Mouse (Mus musculus) kidney, postnatal 0 days (tissue): ENCODE data around the gene Fem1a. TPM values are rescaled to one million over a fixed set of nuclear protein-coding genes. Genes with fewer than 3 reads are reported as not detected.

Source experiments
- ATAC-seq: fragments of 200-750 bp; cut with Nextera tagmentation; replicated peaks from 2 replicates; pipeline ENCODE4 v1.8.0; 2017; ENCODE audit warnings: low read depth, moderate number of reproducible peaks, moderate TSS enrichment, moderate library complexity; ENCODE audit not compliant: low FRiP score
- DNase-seq: peaks from one replicate; pipeline ENCODE4 v3.0.0-alpha.2; 2016; ENCODE audit warnings: low spot score
- H3K27ac ChIP-seq: fragments of 300-500 bp; sonication (generic); 2 replicates; pipeline ENCODE4 v1.5.1; 2014; ENCODE audit warnings: mild to moderate bottlenecking
- H3K27me3 ChIP-seq: fragments of 300-500 bp; sonication (generic); 2 replicates; pipeline ENCODE4 v1.6.1; 2014; ENCODE audit warnings: low read length, mixed read lengths; ENCODE audit not compliant: insufficient read depth
- H3K36me3 ChIP-seq: fragments of 300-500 bp; sonication (generic); 2 replicates; pipeline ENCODE4 v1.6.1; 2014; ENCODE audit warnings: low read length, mixed read lengths; ENCODE audit not compliant: insufficient read depth
- H3K4me1 ChIP-seq: fragments of 300-500 bp; sonication (generic); replicated peaks from 2 replicates; pipeline ENCODE4 v1.6.1; 2014; ENCODE audit warnings: antibody characterized with exemption, low read length, mixed read lengths; ENCODE audit not compliant: insufficient read depth
- H3K4me2 ChIP-seq: fragments of 300-500 bp; sonication (generic); 2 replicates; pipeline ENCODE4 v1.6.1; 2014; ENCODE audit warnings: mild to moderate bottlenecking, low read length, moderate library complexity, mixed read lengths
- H3K4me3 ChIP-seq: fragments of 300-500 bp; sonication (generic); replicated peaks from 2 replicates; pipeline ENCODE4 v1.5.1; 2014; ENCODE audit warnings: low read depth, low read length
- H3K9ac ChIP-seq: fragments of 300-500 bp; sonication (generic); 2 replicates; pipeline ENCODE4 v1.6.1; 2014; ENCODE audit warnings: low read depth, low read length
- H3K9me3 ChIP-seq: fragments of 300-500 bp; sonication (generic); replicated peaks from 2 replicates; pipeline ENCODE4 v1.6.1; 2016; ENCODE audit warnings: low read length, inconsistent platforms, mixed read lengths
- CTCF ChIP-seq: IDR thresholded peaks from 2 replicates; pipeline ENCODE4 v1.5.1; 2016; ENCODE audit warnings: antibody characterized with exemption, low read depth, mild to moderate bottlenecking, moderate library complexity
- WGBS: fragments of 180-500 bp; shearing (Covaris S2); extraction: QIAGEN DNeasy Blood & Tissue Kit; methylation state at CpG from one replicate; pipeline ENCODE4 v1.1.7; 2014; 5-methylcytosine and 5-hydroxymethylcytosine counted together
- polyA plus RNA-seq: library from polyadenylated mRNA; unstranded; fragments of >200 nt; fragmentation: Nextera tagmentation; extraction: Ambion mirVana; gene quantifications from 2 replicates; pipeline ENCODE4 v1.2.1, GENCODE M21; 2015

The Fem1a gene
- polyA plus RNA-seq = 11.7 TPM in 2 replicates

DNA sequence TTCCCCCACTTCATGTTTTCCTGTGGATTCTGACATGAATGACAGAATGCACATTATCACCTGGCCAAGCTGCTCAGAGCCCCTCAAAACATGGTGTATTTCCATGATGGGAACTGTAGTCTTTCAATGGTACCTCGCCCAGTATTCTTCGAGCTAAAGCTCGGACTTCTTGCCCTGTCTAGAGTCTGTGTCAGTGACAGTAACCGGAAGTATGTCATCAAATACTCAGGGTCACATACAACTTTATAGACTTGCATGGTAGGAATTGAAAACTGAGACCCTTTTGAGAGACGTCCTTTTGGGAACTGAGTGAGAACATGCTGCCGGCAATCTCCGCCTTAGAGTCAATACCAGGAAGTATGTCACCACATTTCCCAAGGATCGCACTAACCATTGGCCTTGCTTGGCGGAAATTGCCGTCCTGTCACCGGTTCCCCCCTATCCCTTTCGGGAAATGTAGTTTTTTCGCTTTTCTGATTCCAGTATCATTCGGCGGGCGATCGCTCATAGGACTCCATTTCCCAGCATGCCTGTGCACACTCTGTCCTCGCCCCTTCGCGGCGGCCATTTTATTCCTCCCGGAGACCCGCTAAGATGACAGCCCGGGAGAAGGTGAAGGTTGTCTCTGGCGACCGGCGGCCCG, at the start of gene Fem1a:
Gene Fem1a, plus strand, starts transcription at position 572 of the 643 bp plus-strand sequence.
- Histone ChIP-seq H3K27me3 (no peaks in the 10 kb centered on the region), H3K4me2 (peak within 1 kb of the TSS; percentile 79), H3K9me3 (no peaks in the 10 kb centered on the region), H3K4me1 (peaks cover 17% of the 10 kb centered on the region; the same call in 1 of the 2 replicates), H3K9ac (peak within 1 kb of the TSS; percentile 69), H3K27ac (peak within 1 kb of the TSS; percentile 92), H3K4me3 (peak within 1 kb of the TSS; percentile 67), H3K36me3 (peaks cover 26% of the 10 kb centered on the region; the same call in 1 of the 2 replicates)
- under 1% methylated on average over 28 of the region's 28 CpGs for WGBS
- TF ChIP-seq CTCF = no peak
- peak; percentile 100 for DNase-seq
- ATAC-seq = peak; percentile 92

- Histone ChIP-seq H3K36me3 (peaks cover 87% of the 10 kb centered on the region), H3K4me3 (no peak overlapping the region), H3K27me3 (no peaks in the 10 kb centered on the region), H3K9me3 (no peaks in the 10 kb centered on the region), H3K27ac (no peak overlapping the region), H3K4me1 (no peaks in the 10 kb centered on the region), H3K9ac (no peak overlapping the region), H3K4me2 (no peak overlapping the region)
- no peak for ATAC-seq
- no peak for TF ChIP-seq CTCF
- no peak for DNase-seq
- WGBS = 79% methylated on average over 6 of the region's 6 CpGs
Observed at GRCm38 (mm10) chr17:56206986-56207674, 49.5 kb upstream of the Fem1a start.

- TF ChIP-seq CTCF = no peak
Observed at GRCm38 (mm10) chr17:56207963-56208530, 48.6 kb upstream of the Fem1a start.

DNA sequence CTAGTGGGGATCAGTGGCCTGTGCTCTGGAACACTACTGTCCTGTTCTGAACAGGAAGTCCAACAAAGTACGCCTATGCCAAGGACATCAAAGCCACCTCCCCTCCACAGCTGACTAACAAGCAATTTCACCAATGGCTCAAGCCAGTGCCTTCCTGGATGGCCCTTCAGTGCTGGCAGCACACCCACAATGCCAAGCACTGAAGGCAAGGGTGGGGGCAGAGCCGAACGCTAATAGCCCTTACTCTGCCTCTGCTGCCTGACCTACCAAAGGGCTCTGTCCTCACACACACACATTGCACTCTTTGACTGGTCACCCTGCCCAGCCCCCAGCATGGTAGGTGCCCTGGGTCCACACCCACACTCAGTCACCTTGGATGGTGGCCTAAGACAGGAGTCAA, 47.8 kb upstream of the Fem1a start:
- 90% methylated on average over 3 of the region's 3 CpGs for WGBS
- no peak overlapping the region for H3K27ac ChIP-seq
- no peaks in the 10 kb centered on the region for H3K4me1 ChIP-seq
- no peaks in the 10 kb centered on the region for H3K9me3 ChIP-seq
- H3K4me2 ChIP-seq = no peak overlapping the region
- no peak overlapping the region for H3K9ac ChIP-seq
- ATAC-seq (no peak), DNase-seq (no peak)
- no peak for TF ChIP-seq CTCF
- H3K4me3 ChIP-seq = no peak overlapping the region
- peaks cover 75% of the 10 kb centered on the region for H3K36me3 ChIP-seq
- no peaks in the 10 kb centered on the region for H3K27me3 ChIP-seq

More at GRCm38 (mm10) chr17:56207963-56208530, 48.6 kb upstream of the Fem1a start:
- no peaks in the 10 kb centered on the region for H3K9me3 ChIP-seq
- no peak for ATAC-seq
- no peak overlapping the region for H3K9ac ChIP-seq
- no peak overlapping the region for H3K4me2 ChIP-seq
- no peaks in the 10 kb centered on the region for H3K27me3 ChIP-seq
- no peak for DNase-seq
- H3K36me3 ChIP-seq = peaks cover 83% of the 10 kb centered on the region
- WGBS = 93% methylated on average over 9 of the region's 9 CpGs
- no peak overlapping the region for H3K4me3 ChIP-seq
- H3K4me1 ChIP-seq = no peaks in the 10 kb centered on the region
- H3K27ac ChIP-seq = no peak overlapping the region

- Histone ChIP-seq H3K27me3 (no peaks in the 10 kb centered on the region), H3K4me3 (no peak overlapping the region), H3K4me2 (no peak overlapping the region), H3K9ac (no peak overlapping the region), H3K4me1 (no peaks in the 10 kb centered on the region), H3K36me3 (peaks cover 53% of the 10 kb centered on the region), H3K27ac (no peak overlapping the region), H3K9me3 (no peaks in the 10 kb centered on the region)
- TF ChIP-seq CTCF = no peak
- WGBS = 93% methylated on average over 2 of the region's 2 CpGs
- ATAC-seq = no peak
- no peak for DNase-seq
Observed at GRCm38 (mm10) chr17:56211090-56211489, 45.5 kb upstream of the Fem1a start.

GRCm38 (mm10) chr17:56212676-56213075, 43.9 kb upstream of the Fem1a start:
- TF ChIP-seq CTCF = no peak
- Histone ChIP-seq H3K27ac (no peak overlapping the region), H3K9me3 (no peaks in the 10 kb centered on the region), H3K4me1 (peaks cover under 1% of the 10 kb centered on the region; the same call in 1 of the 2 replicates), H3K4me3 (no peak overlapping the region), H3K9ac (no peak overlapping the region), H3K27me3 (no peaks in the 10 kb centered on the region), H3K36me3 (peaks cover 45% of the 10 kb centered on the region), H3K4me2 (no peak overlapping the region)
- WGBS = 37% methylated on average over 6 of the region's 6 CpGs
- ATAC-seq (no peak), DNase-seq (no peak)
